Mouse (Mus musculus): ENCODE measurements around the gene Txk. TPM values are rescaled to one million over a fixed set of nuclear protein-coding genes. Genes with fewer than 3 reads are reported as not detected.

Gene Txk
- polyA plus RNA-seq (2015; fragmentation: Nextera tagmentation; extraction: Ambion mirVana): 57.9 and 64.1 TPM in 2 replicates

DNA sequence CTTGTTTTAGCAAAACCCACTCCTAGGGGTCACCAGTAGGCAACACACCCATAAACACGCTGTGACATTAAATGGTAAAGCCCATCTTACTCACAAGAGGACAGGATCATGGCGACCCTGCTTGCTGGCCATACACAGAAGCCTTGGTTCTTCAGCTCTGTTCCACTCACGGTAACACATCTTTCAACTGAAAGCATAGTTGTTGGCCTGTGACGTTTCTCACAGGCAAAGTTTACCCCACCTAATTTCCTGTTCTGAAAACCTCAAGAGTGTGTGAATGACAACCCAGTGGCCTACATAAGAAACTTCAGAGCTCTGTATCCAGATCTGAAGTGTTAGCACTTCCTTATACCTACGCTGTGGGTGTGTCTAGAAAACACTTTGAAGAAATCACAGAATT lies at the start of gene Txk:
TSS of gene Txk (minus strand) at position 193 of the 400 bp plus-strand sequence.
- DNase-seq (ENCODE audit: low spot score): peak; percentile 92

DNA sequence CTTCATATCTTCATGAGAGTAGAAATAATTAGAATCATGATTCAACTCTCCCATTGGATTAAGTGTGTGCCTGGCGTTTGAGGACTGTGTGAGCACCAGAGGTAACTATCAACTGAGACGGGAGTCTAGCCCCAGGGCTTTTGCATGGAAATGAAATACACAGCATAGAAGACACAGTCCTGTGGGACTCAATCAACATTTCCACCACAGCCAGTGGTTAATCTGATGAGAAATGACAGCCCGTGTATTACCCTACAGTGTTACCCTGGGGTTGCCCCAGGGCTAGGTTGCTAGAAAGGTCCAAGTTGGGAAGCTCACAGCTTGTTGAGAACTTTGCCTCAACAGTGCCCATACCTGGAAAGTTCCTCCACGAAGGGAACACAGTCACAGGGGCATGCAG lies 46.0 kb upstream of the Txk start:
- no peak for DNase-seq (ENCODE audit: low spot score)

DNA sequence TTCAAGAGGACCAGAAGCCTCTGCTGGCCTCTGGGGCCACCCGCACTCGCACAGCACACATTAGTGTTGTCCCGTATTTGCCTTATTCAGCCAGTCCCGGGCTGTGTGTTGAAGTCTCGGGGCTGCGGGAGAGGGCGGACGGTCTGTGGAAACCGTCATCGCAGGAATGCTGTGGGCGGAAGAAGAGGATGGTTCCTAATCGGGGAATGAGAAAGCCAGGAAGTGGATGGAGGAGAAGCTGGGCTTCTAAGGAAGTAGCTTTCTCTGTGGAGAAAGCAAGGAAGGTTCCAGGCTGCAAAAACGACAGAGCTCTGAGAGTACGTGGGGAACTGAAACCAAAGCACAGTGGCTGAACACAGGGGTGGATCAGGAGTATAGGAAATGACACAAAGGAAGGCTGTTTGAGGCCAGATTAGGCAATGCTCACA lies 43.6 kb upstream of the Txk start:
- DNase-seq (ENCODE audit: low spot score): no peak

DNA sequence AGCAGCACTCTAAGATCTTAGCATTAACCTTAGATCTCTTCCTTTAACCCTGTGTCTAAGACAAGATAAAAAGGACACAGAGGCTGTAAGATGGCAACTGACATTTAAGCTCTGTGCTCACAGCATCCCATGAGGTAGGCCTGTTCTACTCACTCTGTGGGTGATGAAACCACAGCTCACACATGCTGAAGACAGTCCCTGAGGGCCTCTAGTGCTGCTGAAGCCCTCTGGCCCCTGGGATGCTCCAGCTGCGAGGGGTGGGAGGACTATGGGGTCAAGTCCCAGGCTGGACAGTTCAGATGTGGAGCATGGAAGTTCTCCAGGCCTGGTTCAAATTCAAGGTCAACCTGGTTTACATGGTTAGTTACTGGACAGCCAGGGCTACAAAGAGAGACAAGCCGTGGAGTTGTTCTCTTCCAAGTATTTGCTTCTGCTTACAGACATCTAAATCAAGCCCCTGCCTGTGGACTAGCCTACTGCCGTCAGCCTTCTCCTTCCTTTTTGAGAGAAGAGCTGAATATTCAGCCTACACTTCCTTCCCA lies 40.8 kb upstream of the Txk start:
- peak; percentile 30 for DNase-seq (ENCODE audit: low spot score)

DNA sequence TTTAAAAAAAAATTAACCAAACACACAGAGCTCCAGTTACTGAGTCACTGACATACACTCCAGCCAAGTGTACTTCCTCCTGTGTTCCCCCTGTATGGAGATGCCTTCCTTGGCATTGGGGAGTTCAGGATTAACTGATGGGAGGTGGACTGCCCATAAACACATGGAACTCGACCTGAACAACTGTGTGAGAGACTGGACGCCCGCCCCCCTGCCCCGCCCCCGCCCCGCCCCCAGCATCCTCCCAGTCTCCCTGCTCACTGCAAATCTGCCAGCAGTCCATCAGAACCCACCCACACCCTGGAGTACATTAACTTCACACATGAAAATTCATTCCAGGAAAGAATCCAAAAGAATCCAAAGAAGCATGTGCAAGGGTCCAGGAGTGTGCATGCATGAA lies 39.2 kb upstream of the Txk start:
- DNase-seq (ENCODE audit: low spot score): no peak

DNA sequence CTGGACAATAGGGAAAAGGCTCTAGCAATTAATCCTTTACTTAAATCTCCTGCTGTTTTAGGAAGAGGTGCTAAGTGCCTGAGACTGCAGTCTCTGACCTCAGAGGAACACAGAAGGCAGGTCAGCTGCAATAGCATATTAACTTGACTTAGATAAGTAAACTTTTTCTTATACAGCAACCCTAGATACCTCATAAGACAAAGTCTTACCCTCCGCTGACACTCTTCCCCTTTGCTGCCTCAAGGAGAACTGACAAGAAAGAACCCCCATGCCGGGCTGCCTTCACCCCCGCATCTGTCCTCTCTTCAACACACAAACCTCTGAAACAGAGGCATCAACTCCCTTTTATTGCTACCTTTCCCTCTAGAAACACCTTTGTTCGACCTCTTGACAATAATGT lies 38.8 kb upstream of the Txk start:
- DNase-seq (ENCODE audit: low spot score): no peak

DNA sequence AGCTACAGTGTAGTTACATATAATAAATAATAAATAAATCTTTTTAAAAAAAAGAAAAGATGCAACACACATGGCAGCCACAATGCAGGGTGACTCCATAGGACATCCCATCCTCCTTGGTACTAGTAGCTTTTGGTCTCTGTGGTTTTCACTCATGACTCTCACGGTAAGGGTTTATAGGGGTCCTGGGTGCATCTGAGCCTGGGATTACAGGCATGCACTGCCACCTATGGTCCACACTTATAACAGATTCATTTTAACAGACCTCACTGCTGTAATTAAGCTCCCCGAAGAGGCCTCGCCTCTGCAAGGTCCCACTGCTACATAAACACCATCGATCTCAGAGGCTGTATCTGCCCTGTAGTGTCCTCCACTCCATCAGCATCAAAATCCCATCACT lies 32.9 kb upstream of the Txk start:
- peak; percentile 46 for DNase-seq (ENCODE audit: low spot score)

DNA sequence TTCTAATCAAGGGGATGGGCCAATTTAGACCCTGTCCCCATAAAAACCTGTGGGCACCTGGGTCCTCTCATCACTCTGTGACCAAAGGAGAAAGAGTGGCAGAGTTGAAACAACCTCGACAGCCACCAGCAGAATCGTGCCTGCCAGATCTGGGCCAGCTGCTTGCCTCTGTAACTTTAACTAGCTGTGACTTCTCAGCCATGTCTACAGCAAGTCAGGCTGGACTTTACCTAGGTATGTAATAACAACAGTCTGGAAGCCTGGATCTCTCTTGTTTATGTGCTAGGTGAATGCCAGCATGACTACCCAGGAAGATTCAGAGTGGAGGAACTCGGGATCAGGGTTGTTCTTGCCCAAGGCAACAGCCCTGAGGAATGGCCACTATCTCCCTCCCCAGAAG lies 32.1 kb upstream of the Txk start:
- DNase-seq (ENCODE audit: low spot score): no peak

DNA sequence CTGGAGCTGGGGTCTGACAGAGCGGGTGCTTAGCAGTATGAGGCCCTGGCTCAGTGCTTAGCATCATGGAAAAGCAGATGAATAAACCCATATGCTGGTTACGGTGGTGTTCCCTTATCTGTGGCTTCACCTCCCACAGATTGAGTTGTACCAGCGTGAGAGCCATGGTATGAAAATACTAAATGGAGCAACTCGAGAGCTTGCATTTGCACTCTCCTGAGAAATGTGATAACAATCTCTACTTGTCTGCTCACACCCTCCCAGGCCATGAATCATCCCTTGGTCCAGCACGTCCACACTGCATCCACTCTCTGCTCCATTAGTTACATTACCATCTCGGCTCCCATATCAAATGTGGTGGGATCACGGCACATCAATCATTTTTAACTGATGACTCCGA lies 31.4 kb upstream of the Txk start:
- no peak for DNase-seq (ENCODE audit: low spot score)

DNA sequence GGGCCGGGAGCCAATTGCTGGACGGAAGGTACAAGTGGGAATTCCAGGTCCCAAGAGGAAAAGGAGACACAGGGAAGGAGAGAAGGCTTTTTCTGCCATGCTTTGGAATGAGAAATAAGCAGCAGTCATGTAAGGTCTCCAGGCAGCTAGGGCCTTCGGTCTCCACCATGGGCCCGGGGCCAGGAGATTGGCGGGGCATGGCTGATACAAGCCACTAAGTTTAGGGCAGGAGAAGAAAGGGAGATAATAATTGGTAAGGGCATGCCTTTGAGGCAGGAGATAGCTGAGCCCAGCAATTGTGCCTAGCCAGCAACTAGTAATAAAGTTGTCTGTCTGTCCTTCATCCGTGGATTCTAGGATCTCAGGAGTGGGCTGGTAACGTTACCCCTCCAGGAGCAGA lies 30.5 kb upstream of the Txk start:
- no peak for DNase-seq (ENCODE audit: low spot score)

DNA sequence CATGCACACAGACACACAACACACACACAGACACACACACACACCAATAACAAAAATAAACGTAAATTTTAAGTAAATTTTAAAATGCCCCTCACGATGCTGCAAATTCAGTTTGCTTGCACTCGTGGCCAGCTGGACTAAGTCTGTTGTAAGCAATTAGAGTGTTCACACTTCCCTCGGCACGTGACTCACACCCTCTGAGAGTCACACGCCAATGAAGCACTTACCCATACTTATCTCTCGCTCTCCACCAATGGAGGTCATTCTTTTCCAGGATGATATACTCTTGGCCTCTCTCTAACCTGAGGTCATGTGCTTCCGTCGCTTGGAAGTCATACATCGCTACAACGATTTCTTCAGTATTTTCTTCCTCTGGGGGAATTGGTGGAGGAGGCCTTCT lies 29.2 kb upstream of the Txk start:
- no peak for DNase-seq (ENCODE audit: low spot score)

DNA sequence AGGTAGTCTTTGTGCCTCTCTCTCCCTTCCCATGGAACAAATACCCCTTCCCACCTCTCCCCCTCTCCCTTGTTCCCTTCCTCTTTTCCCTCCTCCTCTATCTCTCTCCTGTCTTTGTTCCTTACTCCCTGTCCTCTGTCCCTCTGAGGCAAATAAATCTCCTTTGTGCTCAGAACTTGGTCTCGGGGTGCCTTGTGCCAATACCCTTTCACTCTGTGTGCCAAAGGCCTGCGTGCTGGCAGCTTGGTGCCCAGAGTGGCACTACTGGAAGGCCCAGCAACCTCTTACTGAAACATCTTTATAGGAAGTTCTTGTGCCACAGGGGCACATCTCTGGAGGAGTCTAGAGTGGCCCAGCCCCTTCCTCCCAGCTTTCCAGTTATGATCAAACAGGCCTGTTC lies 24.0 kb upstream of the Txk start:
- no peak for DNase-seq (ENCODE audit: low spot score)

DNA sequence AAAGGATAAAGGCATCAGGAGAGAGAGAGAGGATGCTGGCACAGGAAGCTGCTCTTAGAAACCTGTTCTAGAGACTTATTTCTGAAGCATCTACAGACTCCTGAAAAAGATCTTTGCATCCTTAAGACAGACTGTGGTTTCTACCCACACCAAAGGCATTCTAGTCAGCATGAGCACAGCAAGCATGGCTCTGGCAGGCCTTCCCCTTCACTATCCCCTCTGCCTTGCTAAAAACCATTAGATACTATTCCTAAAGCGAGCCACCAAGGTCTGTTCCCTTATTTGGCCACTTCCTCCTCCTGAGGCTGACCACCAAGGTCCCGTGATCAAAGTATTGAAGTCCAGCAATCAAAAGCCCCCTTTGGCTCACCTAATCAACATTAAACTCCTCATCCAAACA lies 23.6 kb upstream of the Txk start:
- DNase-seq (ENCODE audit: low spot score): peak; percentile 35

DNA sequence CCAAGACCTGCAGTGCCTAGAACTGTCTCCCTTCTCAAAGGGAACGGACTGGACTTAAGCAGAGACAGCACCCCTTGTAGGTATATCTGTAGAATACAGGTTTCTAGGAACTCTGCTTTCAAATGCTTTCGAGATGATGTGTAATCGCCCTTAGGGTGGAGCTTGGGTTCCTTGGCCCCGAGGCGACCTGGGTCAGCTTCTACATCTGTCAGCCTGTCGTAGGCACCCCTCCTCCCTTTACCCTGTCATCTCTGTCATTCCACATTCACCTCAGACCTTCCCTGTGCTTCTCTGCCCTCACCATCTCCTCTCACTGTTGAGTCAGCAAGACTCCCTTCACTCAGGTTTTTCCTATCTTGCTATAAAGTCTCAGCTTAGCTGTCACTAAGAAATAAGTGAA lies 17.3 kb upstream of the Txk start:
- DNase-seq (ENCODE audit: low spot score): no peak

DNA sequence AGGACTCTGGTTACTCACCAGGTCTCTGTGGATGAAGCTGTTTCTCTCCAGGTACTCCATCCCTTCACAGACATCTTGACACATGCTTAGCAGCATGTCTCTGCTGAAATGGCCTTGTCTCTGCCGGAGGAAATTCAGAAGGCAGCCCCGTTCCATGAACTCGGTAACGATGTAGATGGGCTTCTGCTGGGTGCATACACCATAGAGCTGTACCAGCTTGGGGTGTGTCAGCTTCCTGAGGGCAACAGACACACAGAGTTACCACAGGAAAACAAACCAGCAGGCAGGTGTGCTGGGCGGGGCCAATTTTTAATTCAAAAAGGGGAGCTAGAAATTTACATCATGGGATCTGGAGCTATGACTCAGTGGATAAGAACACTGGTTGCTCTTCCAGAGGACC lies 11.0 kb upstream of the Txk start:
- DNase-seq (ENCODE audit: low spot score): peak; percentile 77

DNA sequence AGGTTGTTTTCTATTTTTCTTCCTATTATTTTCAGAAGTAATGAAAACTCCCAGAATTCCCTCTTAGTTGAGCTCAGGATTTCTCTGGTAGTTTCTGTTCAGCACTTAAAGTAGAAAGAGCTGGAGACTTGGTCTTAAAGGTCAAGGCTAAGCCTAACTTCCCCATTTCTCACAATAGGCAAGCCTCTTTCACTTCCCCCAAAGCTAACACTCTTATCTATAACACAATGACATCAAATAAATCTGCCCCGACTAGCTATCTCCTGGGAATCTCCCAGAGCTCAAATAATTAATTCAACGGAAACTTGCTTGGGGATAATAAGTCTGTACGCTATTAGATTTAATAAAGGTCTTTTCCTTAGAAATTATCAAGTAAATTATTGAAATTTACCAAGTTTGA lies 10.4 kb upstream of the Txk start:
- DNase-seq (ENCODE audit: low spot score): no peak

DNA sequence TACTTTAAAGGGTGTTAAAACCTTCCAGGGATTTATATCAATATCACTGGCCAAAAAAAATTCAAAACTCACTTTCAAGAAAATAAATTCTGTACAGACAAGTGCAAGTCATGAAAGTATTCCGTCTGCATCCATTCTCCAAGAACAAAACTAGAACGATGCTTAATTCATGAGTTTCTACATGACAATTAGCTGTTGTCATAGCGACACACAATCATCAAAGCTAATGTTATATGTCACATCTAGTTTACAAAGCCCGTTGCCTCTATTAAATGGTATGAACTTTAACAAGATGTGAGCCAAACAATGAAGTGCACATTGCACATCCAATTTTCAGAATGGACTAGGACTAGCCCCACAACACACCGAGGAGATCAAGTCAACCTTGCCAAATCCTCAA lies 9.2 kb upstream of the Txk start:
- peak; percentile 16 for DNase-seq (ENCODE audit: low spot score)

DNA sequence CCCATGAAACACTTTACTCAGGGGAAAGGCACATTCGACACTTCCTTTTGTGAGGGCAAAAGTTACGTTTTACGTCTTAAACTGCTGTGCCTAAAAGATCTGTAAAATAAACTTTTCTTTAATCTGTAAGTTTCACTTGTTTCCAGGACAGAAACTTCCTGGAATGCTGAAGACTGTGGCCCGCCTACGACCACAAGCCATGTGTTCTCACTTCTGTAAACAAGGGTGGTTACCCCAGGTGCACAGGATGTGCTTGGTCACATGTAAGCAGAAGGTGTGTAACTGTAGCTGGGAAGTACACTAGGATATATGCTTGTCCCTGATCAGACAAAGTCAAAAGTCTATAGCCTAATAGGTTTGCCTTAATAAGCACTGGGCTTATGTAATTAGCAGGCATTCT lies 8.7 kb upstream of the Txk start:
- DNase-seq (ENCODE audit: low spot score): peak; percentile 85

DNA sequence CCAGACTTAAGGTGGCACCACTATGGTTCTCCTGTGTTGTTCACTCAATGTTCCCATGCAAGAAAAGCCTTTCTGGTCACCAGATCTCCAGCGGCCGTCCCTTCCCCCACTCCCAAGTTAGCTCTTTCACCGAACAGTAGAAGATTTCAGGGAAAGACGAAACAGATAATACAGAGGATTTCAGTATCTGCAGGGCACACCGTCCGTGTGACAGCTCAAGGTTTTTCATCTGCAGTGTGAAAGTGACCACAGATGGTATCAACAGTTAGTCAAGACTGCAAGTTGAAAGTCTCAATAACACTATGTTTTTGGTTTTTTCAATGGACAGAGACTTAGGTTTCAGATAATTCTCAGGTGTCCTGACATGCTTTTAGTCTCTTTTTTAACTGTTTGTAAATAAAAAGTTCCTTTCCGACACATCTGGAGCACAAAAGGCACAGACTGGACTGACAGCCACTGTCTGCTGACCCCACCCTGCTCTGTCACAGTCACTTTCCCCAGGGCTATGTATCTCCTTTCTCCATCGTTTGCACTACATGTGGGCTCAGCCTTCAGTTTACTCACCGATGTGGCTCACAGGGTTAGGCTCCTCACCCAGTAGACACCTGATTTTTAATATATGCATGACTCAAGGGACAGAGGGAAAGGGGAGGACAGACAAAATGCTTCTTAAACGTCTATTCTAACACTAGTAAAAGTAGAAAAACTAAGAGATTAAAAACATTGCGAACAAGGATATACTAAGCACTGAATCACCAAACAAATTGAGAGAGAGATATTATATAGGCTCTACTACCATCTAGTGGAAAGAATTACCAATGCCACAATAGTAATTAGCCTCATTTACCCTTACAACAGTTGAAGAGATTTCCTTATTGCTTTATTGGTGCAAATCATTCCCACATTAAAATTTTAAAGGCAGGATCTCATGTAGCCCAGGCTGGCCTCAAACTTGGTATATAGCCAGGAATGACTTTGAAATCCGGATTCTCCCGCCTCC lies 6.6 kb upstream of the Txk start:
- peak; percentile 56 for DNase-seq (ENCODE audit: low spot score)

DNA sequence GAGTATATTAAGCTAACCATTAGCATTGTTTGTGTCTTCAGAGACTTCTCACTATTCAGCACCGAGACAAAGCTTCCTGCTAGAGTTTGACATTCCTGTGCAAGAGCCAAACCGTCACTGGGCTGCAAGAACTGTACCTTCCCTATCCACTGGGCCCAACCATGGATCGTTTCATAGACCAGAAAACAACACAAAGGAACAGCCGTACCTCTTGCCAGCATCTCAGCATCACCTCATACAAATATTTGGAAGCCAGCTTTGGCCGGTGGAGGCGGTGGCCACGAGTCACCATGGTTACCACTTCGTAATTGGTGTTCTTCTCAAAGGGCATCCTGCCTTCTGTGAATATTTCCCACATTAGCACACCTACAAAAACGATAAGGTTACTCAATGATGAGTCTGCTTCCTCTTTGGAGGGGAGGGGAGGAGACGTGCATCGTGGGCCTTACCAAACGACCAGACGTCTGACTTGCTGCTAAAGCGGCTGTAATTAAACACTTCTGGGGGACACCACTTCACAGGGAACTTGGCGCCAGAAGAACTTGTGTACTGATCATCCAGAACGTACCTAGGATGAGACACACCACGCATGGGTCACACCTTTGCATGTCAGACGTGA lies 4.7 kb upstream of the Txk start:
- DNase-seq (ENCODE audit: low spot score): no peak

DNA sequence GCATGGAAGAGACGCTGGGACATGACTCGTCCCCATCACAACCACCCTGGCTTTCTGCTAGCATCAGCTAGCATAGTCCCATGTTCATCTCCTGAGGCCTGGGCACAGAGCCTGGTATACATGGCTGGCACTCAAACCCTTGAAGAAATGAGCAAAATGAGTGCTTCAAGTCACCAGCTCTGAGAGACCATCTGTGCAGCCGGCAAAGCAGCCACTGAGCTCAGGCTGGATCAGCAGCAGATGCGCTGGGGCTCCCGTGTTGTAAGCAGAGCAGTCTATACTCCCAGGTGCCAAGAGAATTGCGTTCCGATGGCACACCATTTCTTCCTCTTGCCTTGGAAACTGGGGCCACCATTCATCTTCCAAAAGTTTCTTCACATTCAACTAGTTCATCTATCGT lies 3.4 kb upstream of the Txk start:
- DNase-seq (ENCODE audit: low spot score): no peak

DNA sequence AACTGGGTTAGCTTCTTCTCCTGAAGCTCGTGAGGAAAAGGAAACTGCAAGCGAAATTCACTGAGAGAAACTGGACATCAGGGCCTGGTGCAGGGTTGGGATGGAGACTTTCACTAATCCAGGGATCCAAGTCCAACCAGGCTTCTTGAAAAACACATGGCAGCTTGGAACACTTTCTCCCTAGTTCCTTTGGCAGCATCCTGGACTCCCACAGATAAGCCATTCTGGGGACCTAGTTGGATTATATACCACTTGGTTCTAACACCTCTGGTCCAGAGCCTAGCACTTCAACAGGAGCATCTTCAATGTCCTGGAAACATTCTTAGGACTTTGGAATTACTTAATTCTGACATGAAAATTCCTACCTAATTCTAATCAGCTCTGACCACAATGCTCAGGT lies 2.5 kb upstream of the Txk start:
- DNase-seq (ENCODE audit: low spot score): no peak

Measured in thymus, postnatal 0 days (tissue).